Mouse (Mus musculus) liver, embryonic 14.5 days (tissue): Measurements from ENCODE around the gene Klrb1c.
"Not testable (repeated sequence)": the region's sequence is repeated elsewhere in the genome, so short reads cannot be mapped to it uniquely, and the experiment has no call there.

Experiments
- CTCF ChIP-seq: IDR thresholded peaks from 2 replicates; pipeline ENCODE4 v1.5.1; 2016; ENCODE audit warnings: antibody characterized with exemption, low read depth, control low read depth
- EP300 ChIP-seq: IDR thresholded peaks from 2 replicates; pipeline ENCODE4 v1.6.1; 2016; ENCODE audit warnings: antibody characterized with exemption, low read depth

DNA sequence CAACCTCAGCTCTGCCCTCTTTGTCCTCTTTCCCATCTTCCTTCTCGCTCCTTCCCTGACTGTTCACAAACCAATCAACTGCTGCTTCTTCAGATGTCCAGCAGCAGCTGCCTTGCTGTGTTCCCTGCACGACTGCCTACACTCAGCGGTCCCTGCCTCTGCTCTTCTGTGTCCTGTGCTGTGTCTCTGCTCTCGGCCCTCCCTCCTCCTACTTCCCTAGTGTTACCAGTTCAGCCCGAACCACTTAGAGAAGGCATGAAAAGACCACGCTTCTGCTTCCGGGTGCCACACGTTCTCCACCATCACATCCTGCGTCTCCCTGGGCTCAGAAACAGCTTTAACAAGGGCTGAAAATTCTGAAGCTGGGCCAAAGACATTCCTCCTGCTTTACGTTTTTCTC, 34.8 kb downstream of the Klrb1c start:
- not testable (repeated sequence) for TF ChIP-seq CTCF, EP300
